ENCODE assay signal across 17 mouse cellular contexts in genomic region chr4:124526822-124527221, GRCm38 (mm10).
DNase-seq lines count a peak whose midpoint lies in the region; ATAC-seq and TF ChIP-seq lines count a peak whose summit lies in the region.
"Had no signal": no experiment of that assay in that cellular context is flagged by ENCODE, and none has a peak within 500 bp of the region (broad histone marks: within the 10 kb centered on the region; RNA-seq: fewer than 3 reads in every experiment).

No protein-coding gene starts in this region.

- no peak overlapping the region for H3K27ac ChIP-seq in hindbrain, embryonic 11.5 days (ENCODE audit: low read depth, low read length)
- no peak overlapping the region for H3K27ac ChIP-seq in hindbrain, postnatal 0 days
- H3K27ac ChIP-seq in kidney, embryonic 14.5 days (ENCODE audit: low read depth, low read length): no peak overlapping the region
- H3K27ac ChIP-seq in limb, embryonic 11.5 days (replicated peaks; ENCODE audit: low read depth, low read length): no peak overlapping the region
- no peak overlapping the region for H3K27ac ChIP-seq in layer of hippocampus, adult 2 months
- H3K27ac ChIP-seq: embryonic facial prominence, embryonic 12.5 days; heart, adult 2 months; limb, embryonic 15.5 days had no signal

- 0 out of 2 replicates have a peak, but pooled peaks cover 4% of the 10 kb centered on the region for H3K27me3 ChIP-seq in hindbrain, embryonic 11.5 days (ENCODE audit: control insufficient read depth, insufficient read depth, low read length)
- peaks cover 4% of the 10 kb centered on the region; the same call in 1 of the 2 replicates for H3K27me3 ChIP-seq in hindbrain, postnatal 0 days (ENCODE audit: insufficient read depth, low read length)
- peaks cover 18% of the 10 kb centered on the region; the same call in 1 of the 2 replicates for H3K27me3 ChIP-seq in kidney, embryonic 14.5 days (ENCODE audit: control insufficient read depth, insufficient read depth, low read length)
- 0 out of 2 replicates have a peak, but pooled peaks cover 7% of the 10 kb centered on the region for H3K27me3 ChIP-seq in limb, embryonic 11.5 days (ENCODE audit: control insufficient read depth, insufficient read depth, low read length)

- no peak overlapping the region for H3K4me2 ChIP-seq in hindbrain, embryonic 11.5 days (replicated peaks; ENCODE audit: low read depth, low read length)
- no peak overlapping the region for H3K4me2 ChIP-seq in hindbrain, postnatal 0 days (ENCODE audit: low read depth, low read length)
- H3K4me2 ChIP-seq in kidney, embryonic 14.5 days (replicated peaks; ENCODE audit: low read depth, low read length): 0 out of 2 replicates have a peak overlapping the region, but pooled peaks have one; percentile 1
- no peak overlapping the region for H3K4me2 ChIP-seq in limb, embryonic 11.5 days (ENCODE audit: low read depth, severe bottlenecking)
- H3K4me2 ChIP-seq: embryonic facial prominence, embryonic 12.5 days; limb, embryonic 15.5 days had no signal

- peak; percentile 31 for DNase-seq in hindbrain, embryonic 11.5 days (ENCODE audit: low spot score)
- DNase-seq in hindbrain, postnatal 0 days (ENCODE audit: low spot score): no peak
- DNase-seq in embryo, embryonic 10 days (ENCODE audit: low spot score): peak; percentile 67
- peak; percentile 27 for DNase-seq in limb, embryonic 11.5 days (ENCODE audit: low spot score)
- DNase-seq in spleen, adult 12 weeks (ENCODE audit: low spot score): no peak
- DNase-seq in layer of hippocampus, adult 2 months (ENCODE audit: low spot score in 2 of 2): no peak
- DNase-seq: adrenal gland, adult 8-10 months; cerebellum, adult 9-10 months; layer of hippocampus, postnatal 36 days; lung, adult 18-20 months; spleen, adult 18-20 months; thymus, postnatal 25 days had no signal

- 27% methylated on average over 10 of the region's 10 CpGs for WGBS in hindbrain, embryonic 11.5 days
- 29% methylated on average over 10 of the region's 10 CpGs for WGBS in hindbrain, postnatal 0 days
- WGBS in kidney, embryonic 14.5 days: 9% methylated on average over 10 of the region's 10 CpGs
- 29% methylated on average over 10 of the region's 10 CpGs for WGBS in limb, embryonic 11.5 days

- no peak for ATAC-seq in hindbrain, embryonic 11.5 days (ENCODE audit: low FRiP score)
- ATAC-seq in hindbrain, postnatal 0 days: no peak
- ATAC-seq in kidney, embryonic 14.5 days (ENCODE audit: low FRiP score, low TSS enrichment): peak; percentile 80
- ATAC-seq in limb, embryonic 11.5 days (ENCODE audit: insufficient number of reproducible peaks, low FRiP score, low TSS enrichment, low read depth): no peak
- no peak for ATAC-seq in frontal cortex, adult (ENCODE audit: low TSS enrichment)

- no peak overlapping the region for H3K4me3 ChIP-seq in hindbrain, embryonic 11.5 days (ENCODE audit: low read depth, low read length)
- no peak overlapping the region for H3K4me3 ChIP-seq in hindbrain, postnatal 0 days (ENCODE audit: low read length)
- no peak overlapping the region for H3K4me3 ChIP-seq in kidney, embryonic 14.5 days (ENCODE audit: low read length)
- no peak overlapping the region for H3K4me3 ChIP-seq in limb, embryonic 11.5 days (ENCODE audit: low read depth, low read length)
- H3K4me3 ChIP-seq in layer of hippocampus, adult 2 months: no peak overlapping the region
- H3K4me3 ChIP-seq: embryonic facial prominence, embryonic 12.5 days; heart, adult 2 months; limb, embryonic 15.5 days had no signal

- H3K9me3 ChIP-seq in hindbrain, embryonic 11.5 days (ENCODE audit: control insufficient read depth, low read length): no peaks in the 10 kb centered on the region
- H3K9me3 ChIP-seq in hindbrain, postnatal 0 days (ENCODE audit: low read length): no peaks in the 10 kb centered on the region
- H3K9me3 ChIP-seq in kidney, embryonic 14.5 days (ENCODE audit: control insufficient read depth, low read length): no peaks in the 10 kb centered on the region
- no peaks in the 10 kb centered on the region for H3K9me3 ChIP-seq in limb, embryonic 11.5 days (ENCODE audit: control insufficient read depth, low read length)
- H3K9me3 ChIP-seq: embryonic facial prominence, embryonic 12.5 days; limb, embryonic 15.5 days had no signal

- H3K36me3 ChIP-seq in hindbrain, embryonic 11.5 days (ENCODE audit: control insufficient read depth, insufficient read depth, low read length): no peaks in the 10 kb centered on the region
- no peaks in the 10 kb centered on the region for H3K36me3 ChIP-seq in hindbrain, postnatal 0 days (ENCODE audit: insufficient read depth, low read length)
- no peaks in the 10 kb centered on the region for H3K36me3 ChIP-seq in kidney, embryonic 14.5 days (ENCODE audit: control insufficient read depth, insufficient read depth, low read length)
- H3K36me3 ChIP-seq in limb, embryonic 11.5 days (ENCODE audit: control insufficient read depth, insufficient read depth, low read length): no peaks in the 10 kb centered on the region
- H3K36me3 ChIP-seq: embryonic facial prominence, embryonic 12.5 days; limb, embryonic 15.5 days had no signal

- H3K4me1 ChIP-seq in hindbrain, embryonic 11.5 days (replicated peaks; ENCODE audit: control insufficient read depth, insufficient read depth, low read length): peaks cover 5% of the 10 kb centered on the region; the same call in 1 of the 2 replicates
- peaks cover 6% of the 10 kb centered on the region; the same call in 1 of the 2 replicates for H3K4me1 ChIP-seq in hindbrain, postnatal 0 days (ENCODE audit: insufficient read depth, low read length)
- peaks cover 18% of the 10 kb centered on the region for H3K4me1 ChIP-seq in kidney, embryonic 14.5 days (ENCODE audit: control insufficient read depth, insufficient read depth, low read length)
- H3K4me1 ChIP-seq in limb, embryonic 11.5 days (ENCODE audit: control insufficient read depth, insufficient read depth, low read length): peaks cover 2% of the 10 kb centered on the region; the same call in 1 of the 2 replicates
- H3K4me1 ChIP-seq: embryonic facial prominence, embryonic 12.5 days had no signal

- no peak for TF ChIP-seq CTCF in hindbrain, postnatal 0 days (IDR thresholded peaks at IDR 0.05; ENCODE audit: low read depth)
- TF ChIP-seq CTCF in layer of hippocampus, adult 2 months (conservative IDR thresholded peaks at IDR 0.05): no peak

- H3K9ac ChIP-seq in hindbrain, embryonic 11.5 days (ENCODE audit: low read depth, low read length): no peak overlapping the region
- H3K9ac ChIP-seq in hindbrain, postnatal 0 days (replicated peaks; ENCODE audit: low read length): no peak overlapping the region
- no peak overlapping the region for H3K9ac ChIP-seq in kidney, embryonic 14.5 days (ENCODE audit: low read depth, low read length)
- H3K9ac ChIP-seq in limb, embryonic 11.5 days (ENCODE audit: low read length): no peak overlapping the region
- H3K9ac ChIP-seq: embryonic facial prominence, embryonic 12.5 days; limb, embryonic 15.5 days had no signal

Comparison
In these comparisons a context has a peak if more than half of its experiments do, and no peak if none do; other contexts are left out.
1. DNase-seq: peak in hindbrain, embryonic 11.5 days (single experiment), embryo, embryonic 10 days (single experiment) and limb, embryonic 11.5 days (single experiment); none in hindbrain, postnatal 0 days (single experiment), spleen, adult 12 weeks (single experiment) and layer of hippocampus, adult 2 months (0 of 2).